Mouse (Mus musculus) frontal cortex, postnatal 10 days (tissue): ENCODE data around the gene Gspt1.
A peak's percentile ranks its signal among the peaks of the same experiment; 100 is the strongest.
"Not testable (repeated sequence)": the region's sequence is repeated elsewhere in the genome, so short reads cannot be mapped to it uniquely, and the experiment has no call there.

Experiments used
- DNase-seq, 2 experiments: peaks; one replicate each; pipeline ENCODE4 v3.0.0; 2022; ENCODE audit warnings: low spot score in 2 of 2, mixed read lengths in 1 of 2

Gene Gspt1

DNA sequence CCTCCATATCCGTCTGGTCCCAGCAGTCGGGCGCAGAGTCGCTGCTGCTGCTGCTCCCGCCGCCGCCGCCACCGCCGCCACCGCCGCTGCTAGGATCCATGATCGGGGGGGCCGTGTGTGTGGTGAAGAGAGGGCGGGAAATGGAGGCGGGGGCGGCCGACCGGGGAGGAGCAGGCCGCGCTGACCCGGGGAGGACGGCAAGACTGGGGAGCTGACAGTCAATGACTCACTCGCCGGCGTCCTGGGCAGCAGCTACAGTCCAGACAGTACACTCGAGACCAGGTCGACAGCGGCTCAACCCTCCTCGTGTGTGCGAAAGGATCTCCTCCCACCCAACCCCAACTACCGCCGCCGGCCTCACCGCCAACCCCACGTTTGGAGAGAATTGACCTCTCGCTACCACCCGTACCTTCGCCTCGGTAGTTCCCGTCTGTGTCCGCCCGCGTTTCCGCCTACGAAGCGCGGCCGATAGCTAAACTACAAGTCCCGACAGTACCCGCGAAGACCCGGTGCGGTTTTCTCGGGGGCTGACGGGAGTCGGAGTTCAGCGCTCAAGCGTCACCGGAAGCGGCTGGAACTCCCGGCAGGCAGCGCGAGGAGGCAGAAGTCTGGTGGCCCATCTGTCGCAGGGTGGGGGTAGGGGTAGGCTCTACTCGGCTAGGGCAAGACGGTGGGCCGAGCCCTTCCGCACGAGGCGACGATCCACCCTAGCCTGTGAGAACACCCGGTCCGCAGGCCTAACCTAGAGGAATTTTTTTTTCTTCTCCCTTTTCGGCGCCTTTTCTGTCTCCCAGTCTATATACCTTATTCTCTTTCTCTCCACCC lies at the start of gene Gspt1:
Gspt1 (minus strand) TSS at position 428 of the 825 bp plus-strand sequence.
- peak; percentile 98 to 99 for DNase-seq

GRCm38 (mm10) chr16:11303741-11304140 lies 49.6 kb upstream of the Gspt1 start:
- no peak for DNase-seq

DNA sequence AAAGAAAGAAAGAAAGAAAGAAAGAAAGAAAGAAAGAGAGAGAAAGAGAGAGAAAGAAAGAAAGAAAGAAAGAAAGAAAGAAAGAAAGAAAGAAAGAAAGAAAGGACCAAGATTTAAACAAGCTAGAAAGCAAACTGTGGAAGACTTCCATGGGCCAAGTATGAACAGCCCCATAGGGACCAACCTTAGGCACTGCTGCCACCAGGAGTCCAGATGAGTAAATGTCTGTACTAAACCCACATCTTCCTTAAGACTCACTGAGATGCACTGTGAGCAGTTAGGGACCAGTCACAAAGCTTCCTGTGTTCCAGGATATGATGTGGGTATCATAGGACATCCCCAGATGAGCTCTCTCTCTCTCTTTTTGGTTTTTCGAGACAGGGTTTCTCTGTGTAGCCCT lies 43.6 kb upstream of the Gspt1 start:
- not testable (repeated sequence) for DNase-seq

DNA sequence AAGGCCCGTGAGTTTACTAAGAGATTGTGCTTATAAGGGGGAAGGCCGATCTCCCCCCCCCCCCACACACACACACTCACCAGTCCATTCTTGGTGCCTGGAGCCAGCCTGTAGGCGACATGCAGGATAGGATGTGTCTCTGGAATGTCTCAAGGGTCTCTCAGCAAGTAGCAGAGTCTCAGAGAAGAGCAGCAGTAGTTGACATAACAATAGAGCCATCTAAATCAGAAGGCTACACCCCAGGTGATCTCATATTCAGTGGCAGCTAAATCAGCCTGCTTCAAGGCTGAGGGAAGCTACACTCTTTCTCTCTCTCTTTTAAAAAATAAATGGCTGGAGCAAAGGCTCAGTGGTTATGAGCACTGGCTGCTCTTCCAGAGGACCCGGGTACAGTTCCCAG lies 41.5 kb upstream of the Gspt1 start:
- not testable (repeated sequence) for DNase-seq

DNA sequence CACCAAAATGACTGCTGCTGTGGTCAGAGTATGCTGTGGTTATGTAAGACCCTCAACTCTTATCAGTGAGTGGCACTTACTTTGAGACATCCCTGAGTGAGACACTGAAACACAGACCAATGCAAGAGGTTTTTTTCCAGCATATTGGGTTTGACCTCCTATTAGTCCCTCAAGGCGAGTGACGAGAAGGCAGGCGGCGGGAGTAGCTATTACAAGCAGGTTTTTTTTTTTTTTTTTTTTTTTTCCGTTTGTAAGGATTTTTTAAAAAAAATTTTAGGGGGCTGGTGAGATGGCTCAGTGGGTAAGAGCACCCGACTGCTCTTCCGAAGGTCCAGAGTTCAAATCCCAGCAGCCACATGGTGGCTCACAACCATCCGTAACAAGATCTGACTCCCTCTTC lies 34.7 kb upstream of the Gspt1 start:
- DNase-seq, result not testable (repeated sequence)

DNA sequence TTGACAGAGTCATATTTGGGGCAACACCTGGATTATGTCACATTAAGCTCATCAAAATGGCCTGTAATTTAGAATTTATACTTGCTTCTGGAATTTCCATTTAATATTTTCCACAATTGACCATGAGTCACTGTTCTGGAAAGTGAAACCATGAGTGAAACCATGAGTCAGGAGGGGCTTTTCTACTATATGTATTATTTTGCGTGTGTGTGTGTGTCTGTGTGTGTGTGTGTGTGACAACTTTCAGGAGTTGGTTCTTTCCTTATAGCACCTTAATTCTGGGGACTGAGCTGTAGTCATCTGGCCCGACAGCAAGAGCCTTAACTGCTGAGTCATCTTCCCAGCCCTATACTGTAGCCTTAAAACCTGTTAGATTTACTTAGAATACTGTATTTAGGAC lies 31.8 kb upstream of the Gspt1 start:
- no peak for DNase-seq

DNA sequence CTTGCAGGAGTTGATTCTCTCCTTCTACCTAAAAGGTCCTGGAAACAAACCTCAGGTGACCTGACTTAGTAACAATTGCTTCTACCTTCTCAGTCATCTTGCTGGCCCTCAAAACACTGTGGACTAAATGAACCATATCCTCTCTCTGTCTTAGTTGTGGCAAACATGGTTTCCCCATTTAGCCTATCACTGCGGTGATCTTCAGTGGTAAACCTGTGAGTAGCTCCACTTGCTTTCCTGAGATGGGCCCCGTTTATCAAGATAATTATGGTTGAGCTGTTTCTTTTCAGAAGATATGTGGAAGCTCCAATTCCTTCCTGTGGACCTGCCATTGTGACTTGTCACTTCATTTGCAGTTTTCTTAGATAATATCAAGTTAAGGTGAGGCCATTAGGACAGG lies 30.8 kb upstream of the Gspt1 start:
- no peak for DNase-seq

- DNase-seq, result peak; percentile 7 to 19
Observed at GRCm38 (mm10) chr16:11282655-11283232, 28.6 kb upstream of the Gspt1 start.

DNA sequence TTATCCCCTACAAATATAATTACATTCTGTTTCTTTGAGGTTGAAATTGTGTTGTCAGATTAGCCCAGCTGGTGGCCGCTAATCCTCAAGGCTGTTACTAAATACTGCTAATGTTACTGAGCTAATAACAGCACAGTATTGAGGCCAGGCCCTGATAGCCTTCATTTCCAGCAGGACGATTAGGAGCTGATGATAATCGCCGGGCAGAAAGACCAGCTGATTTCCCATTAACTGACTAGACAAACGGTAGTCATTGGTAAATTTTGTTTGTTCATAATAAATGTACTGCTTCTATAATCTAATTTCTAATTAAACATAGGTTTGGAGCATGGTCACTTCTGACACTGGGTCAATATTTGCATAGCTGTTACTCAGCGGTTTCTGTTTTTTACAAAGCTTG lies 24.7 kb upstream of the Gspt1 start:
- no peak for DNase-seq

GRCm38 (mm10) chr16:11276888-11277287 lies 22.8 kb upstream of the Gspt1 start:
- no peak for DNase-seq

GRCm38 (mm10) chr16:11271073-11271472 lies 16.9 kb upstream of the Gspt1 start:
- no peak for DNase-seq

- DNase-seq, result no peak
Observed at GRCm38 (mm10) chr16:11270642-11271041, 16.5 kb upstream of the Gspt1 start.

DNA sequence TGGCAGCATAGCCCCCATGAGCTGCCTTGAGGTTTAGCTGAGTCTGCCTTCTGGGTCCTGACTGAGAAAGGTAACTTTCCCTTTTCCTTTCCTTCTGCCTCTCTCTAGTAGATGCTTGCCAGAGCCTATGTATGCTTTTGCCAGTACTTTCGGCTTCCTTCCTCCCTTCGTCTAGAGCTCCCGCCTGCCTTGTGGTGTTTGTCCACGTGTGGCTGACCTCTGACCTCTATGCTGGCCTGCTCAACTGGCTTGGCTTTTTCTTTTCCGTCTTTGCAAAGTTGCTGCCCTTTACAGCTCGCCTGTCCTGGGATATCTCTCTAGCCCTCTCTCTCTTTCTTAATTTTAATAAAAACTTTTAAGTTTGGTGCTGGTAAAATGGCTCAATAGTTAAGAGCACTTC lies 15.7 kb upstream of the Gspt1 start:
- DNase-seq, result no peak

DNA sequence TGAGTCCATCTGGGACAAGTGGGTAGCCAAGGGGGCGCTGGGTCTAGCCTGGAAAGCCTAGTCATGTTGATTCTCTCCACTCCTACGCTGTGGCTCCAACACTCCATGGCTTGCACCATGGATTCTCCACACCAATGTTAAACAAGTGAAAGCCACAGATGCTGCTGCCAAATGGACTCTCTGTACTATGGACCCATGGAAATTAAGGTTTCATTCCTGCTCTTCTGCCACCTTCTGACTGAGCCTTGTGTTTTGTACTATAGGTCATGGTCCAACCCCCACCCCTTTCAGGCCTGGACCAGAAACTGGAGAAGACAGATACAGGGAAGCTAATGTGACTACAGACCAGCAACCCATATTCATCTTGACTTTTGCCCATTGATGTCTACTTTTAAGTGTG lies 12.4 kb upstream of the Gspt1 start:
- no peak for DNase-seq

GRCm38 (mm10) chr16:11263266-11263665 lies 9.1 kb upstream of the Gspt1 start:
- no peak for DNase-seq

- DNase-seq, result no peak
Observed at GRCm38 (mm10) chr16:11254723-11255164, 619 bp upstream of the Gspt1 start.

- DNase-seq, result peak; percentile 23 to 48
Observed at GRCm38 (mm10) chr16:11253065-11253831, 877 bp downstream of the Gspt1 start.

DNA sequence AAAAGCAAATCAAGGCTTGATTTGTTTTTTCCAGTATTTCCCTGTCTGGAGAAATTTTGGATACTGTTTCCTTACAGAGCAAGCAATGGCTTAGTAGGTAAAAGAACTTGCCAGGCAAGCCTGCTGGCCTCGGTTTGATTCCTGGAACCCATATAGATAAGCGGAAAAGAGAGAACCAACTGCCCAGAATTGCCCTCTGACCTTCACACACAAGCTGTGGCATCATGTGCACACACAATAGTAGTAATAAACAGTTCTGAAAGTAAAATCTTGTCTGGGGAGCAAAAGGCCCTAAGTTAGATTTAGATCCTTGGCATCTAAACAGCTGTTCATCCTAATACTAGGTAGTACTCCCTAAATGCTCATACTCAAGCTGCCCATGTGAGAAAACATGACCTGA lies 6.3 kb downstream of the Gspt1 start:
- DNase-seq, result no peak

DNA sequence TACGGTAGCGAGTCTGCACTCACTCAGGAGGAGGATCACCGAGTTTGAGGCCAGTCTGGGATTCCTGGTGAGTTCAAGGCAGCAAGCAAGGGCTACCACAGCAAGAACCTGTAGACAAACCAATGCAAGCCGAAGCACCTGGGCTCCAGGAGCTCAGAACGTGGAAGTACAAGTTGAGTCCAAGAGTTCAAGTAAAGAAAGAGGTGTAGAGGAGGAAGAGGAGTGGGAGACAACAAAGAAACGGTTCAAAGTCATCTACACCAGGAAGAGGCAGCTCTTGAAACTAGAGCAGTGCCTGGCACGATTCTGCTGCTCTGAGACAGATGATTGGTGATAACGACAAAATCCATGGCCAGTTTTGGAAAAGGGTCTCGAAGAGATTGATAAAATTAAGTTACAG lies 8.4 kb downstream of the Gspt1 start:
- DNase-seq, result no peak

DNA sequence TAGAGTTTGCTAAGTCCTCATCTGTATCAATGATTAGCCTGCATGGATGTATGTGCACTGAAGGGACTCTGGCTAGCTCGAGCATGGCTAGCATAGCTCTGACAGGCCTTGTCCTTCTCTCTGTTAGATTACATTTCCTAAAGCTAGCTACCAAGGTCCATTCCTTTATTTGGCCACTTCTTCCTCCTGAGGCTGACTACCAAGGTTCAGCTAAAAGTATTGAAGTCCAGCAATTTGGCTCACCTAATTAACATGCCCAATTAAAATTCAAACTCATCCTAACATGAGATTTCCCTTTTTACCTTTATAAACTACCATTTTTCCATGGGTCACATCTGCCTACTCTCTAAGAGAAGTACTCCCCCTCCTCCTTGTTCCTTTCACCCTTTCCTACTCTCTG lies 11.7 kb downstream of the Gspt1 start:
- no peak for DNase-seq

DNA sequence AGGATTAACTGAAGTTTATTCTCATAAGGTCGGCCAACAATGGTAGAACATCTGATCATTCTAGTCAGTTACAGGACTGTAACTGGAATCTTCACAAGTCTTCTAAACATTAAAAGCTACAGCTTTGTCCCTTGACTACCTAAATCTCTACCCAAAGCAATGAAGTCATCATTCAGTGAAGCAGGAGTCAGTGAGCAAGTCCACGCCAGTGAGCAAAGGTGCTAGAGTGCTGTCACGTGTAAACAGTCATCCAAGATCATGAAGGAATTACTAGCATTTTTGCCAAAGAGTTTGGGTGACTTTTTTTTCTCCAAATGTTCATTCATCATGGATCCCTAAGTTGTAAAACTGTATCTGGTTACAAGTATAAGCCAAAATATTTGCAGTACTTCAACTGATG lies 36.3 kb downstream of the Gspt1 start:
- no peak for DNase-seq

DNA sequence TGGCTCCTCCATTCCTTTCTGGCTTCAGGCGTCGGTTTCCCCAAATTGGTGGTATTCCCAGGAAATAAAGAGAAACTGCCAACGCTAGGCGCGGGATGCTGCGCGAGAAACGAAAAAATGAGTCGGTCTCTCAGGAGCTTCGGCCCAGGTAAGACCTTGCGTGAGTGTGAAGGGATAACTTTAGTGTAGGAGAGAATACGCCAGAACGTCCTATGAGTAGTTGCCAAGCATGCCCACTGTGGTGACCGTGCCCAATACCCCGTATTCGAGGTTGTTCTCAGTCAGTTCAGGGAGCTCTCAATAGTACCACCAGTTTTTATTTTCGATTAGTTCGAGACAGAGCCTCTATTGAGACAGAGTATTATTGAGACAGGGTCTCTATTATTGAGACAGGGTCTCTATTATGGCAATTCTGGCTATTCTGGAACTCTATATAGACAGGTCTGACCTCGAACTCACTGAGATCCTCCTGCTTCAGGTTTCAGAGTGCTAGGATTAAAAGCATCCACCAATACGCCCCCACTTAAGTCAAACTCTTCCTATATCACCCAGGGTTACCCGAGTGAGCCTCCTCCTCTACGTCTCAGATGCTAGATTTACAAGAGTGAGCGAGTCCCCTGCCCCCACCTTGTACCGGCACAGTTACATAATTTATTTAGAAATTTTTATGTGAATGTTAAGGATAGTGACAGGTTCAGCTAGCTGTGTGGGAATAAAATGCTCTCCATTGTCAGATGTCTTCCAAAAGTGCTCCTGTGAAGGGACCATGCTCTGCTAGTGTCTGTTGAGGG lies 50.3 kb downstream of the Gspt1 start:
- DNase-seq, result no peak
